Mouse (Mus musculus): ENCODE data around the gene Tmem132b. TPM values are rescaled to one million over a fixed set of nuclear protein-coding genes. Genes with fewer than 3 reads are reported as not detected.

Tmem132b gene
- polyA plus RNA-seq, 1 experiment from 2014 or later: 0.64 TPM

DNA sequence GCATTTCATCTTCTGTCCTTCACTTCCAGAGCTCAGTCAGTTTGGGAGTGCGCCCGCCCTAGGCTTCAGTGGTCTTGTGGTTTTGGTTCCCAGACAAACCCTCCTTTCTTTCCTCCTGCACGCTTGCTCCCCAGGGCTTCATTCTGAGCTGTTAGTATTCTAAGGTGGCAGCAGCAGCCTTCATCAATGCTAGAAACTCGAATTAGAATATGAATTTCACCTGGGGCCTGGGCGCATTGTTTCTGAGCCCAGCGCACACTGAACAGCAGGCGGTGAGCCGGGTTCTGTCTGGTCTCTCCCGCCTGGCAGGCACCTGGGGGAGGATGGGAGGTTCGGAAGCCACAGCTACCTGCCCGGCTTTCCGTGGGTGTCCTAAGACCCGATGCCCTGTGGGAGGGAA is 14.7 kb downstream of the Tmem132b start:
- WGBS: 9% methylated on average over 13 of the region's 13 CpGs
- H3K27ac ChIP-seq: no peak overlapping the region
- peaks cover 31% of the 10 kb centered on the region for H3K27me3 ChIP-seq
- H3K4me3 ChIP-seq: no peak overlapping the region
- H3K36me3 ChIP-seq: no peaks in the 10 kb centered on the region
- no peak overlapping the region for H3K9ac ChIP-seq
- ATAC-seq (ENCODE audit: insufficient number of reproducible peaks, insufficient read depth, low FRiP score, low TSS enrichment): no peak
- 0 out of 2 replicates have a peak, but pooled peaks cover 7% of the 10 kb centered on the region for H3K4me1 ChIP-seq
- H3K4me2 ChIP-seq (replicated peaks): no peak overlapping the region
- no peaks in the 10 kb centered on the region for H3K9me3 ChIP-seq

DNA sequence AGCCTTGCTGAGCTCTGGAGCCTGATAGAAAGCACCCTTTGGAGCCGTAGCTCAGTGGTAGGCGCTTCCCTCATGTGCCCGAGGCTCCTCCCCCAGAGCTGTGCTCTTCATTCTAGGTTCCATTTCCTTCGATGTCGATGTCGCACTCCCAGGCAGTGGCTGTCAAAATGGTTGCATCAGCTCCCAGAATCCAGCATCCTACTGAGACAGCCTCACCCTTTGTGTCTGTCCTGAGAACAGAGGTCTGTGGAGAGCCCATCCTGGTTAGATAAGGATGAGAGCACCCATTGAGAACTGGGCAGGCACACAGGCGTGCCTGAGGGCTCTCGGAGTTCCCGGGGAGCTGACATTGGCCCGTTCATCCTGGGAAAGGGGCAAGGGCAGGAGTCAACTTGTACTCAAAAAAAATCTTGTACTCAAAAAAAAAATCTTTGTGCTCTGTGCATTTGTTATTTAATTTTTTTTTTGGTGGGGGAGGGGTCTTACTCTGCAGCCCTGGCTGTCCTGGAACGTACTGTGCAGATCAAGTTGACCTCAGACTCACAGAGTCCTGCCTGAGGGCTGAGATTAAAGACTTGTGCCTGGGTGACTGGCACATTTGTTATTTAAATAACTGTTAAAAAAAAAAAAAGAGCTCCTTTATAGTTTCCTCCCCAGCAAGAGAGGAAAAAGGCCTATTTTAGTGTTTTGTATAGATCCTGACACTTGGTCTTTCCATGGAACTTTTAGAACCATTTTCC is 18.3 kb downstream of the Tmem132b start:
- Histone ChIP-seq H3K4me3 (no peak overlapping the region), H3K27me3 (peaks cover 31% of the 10 kb centered on the region), H3K4me2 (replicated peaks) (no peak overlapping the region), H3K9me3 (no peaks in the 10 kb centered on the region), H3K36me3 (no peaks in the 10 kb centered on the region), H3K27ac (no peak overlapping the region), H3K4me1 (0 out of 2 replicates have a peak, but pooled peaks cover 7% of the 10 kb centered on the region), H3K9ac (no peak overlapping the region)
- 9% methylated on average over 11 of the region's 11 CpGs for WGBS
- ATAC-seq (ENCODE audit: insufficient number of reproducible peaks, insufficient read depth, low FRiP score, low TSS enrichment): peak; percentile 70; the same call in 1 of the 2 replicates

DNA sequence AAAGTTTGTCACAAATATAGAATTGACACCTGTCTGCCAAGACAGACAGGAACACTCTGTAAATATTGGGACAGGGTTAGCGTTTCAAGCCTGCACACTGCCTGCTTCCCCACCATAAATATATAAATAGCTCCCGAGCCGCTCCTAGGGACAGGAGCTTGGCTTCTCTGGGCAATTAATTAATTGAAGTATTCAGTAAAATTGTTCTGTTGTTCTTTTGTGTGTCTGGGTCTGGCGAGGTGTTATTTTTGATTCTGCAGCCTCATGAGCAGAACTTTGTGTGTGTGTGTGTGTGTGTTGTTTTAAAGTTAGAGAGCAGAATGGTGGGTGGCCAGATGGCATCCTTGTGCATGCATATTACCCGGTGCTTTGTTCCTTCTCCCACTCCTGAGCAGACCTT is 24.2 kb downstream of the Tmem132b start:
- Histone ChIP-seq H3K4me2 (replicated peaks) (no peak overlapping the region), H3K9me3 (no peaks in the 10 kb centered on the region), H3K4me1 (no peaks in the 10 kb centered on the region), H3K4me3 (no peak overlapping the region), H3K27ac (no peak overlapping the region), H3K9ac (no peak overlapping the region), H3K27me3 (no peaks in the 10 kb centered on the region), H3K36me3 (no peaks in the 10 kb centered on the region)
- ATAC-seq (ENCODE audit: insufficient number of reproducible peaks, insufficient read depth, low FRiP score, low TSS enrichment): no peak
- WGBS: 83% methylated on average over 5 of the region's 5 CpGs

- 55% methylated on average over 6 of the region's 6 CpGs for WGBS
- Histone ChIP-seq H3K27me3 (no peaks in the 10 kb centered on the region), H3K4me2 (replicated peaks) (no peak overlapping the region), H3K4me3 (no peak overlapping the region), H3K9ac (no peak overlapping the region), H3K36me3 (no peaks in the 10 kb centered on the region), H3K4me1 (no peaks in the 10 kb centered on the region), H3K27ac (no peak overlapping the region), H3K9me3 (no peaks in the 10 kb centered on the region)
- ATAC-seq (ENCODE audit: insufficient number of reproducible peaks, insufficient read depth, low FRiP score, low TSS enrichment): no peak
Measured at GRCm38 (mm10) chr5:125563492-125563891, 31.9 kb downstream of the Tmem132b start.

DNA sequence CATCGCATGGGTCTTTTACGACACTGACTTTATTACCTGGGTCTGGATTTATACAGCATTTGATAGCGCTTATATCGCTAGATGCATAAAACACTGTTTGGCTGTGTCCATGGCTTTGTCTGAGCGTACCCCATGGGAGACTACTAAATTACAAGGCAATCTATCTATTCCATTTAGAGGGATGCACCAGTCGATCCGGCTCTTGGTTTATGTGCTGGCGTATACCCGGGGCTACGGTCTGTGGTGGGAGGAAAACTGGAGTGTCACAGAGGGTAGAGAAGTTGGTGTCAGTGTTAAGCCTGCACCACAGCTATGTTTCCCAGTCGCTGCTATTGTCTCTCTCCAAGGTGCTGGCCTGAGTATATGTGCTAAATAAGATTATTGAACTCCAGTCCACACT is 34.2 kb downstream of the Tmem132b start:
- no peaks in the 10 kb centered on the region for H3K4me1 ChIP-seq
- no peaks in the 10 kb centered on the region for H3K9me3 ChIP-seq
- H3K9ac ChIP-seq: no peak overlapping the region
- H3K27ac ChIP-seq: no peak overlapping the region
- no peaks in the 10 kb centered on the region for H3K36me3 ChIP-seq
- no peak overlapping the region for H3K4me2 ChIP-seq (replicated peaks)
- 81% methylated on average over 11 of the region's 11 CpGs for WGBS
- ATAC-seq (ENCODE audit: insufficient number of reproducible peaks, insufficient read depth, low FRiP score, low TSS enrichment): no peak
- H3K27me3 ChIP-seq: no peaks in the 10 kb centered on the region
- H3K4me3 ChIP-seq: no peak overlapping the region

GRCm38 (mm10) chr5:125568457-125568856 is 36.9 kb downstream of the Tmem132b start:
- no peak overlapping the region for H3K4me2 ChIP-seq (replicated peaks)
- ATAC-seq (ENCODE audit: insufficient number of reproducible peaks, insufficient read depth, low FRiP score, low TSS enrichment): no peak
- no peaks in the 10 kb centered on the region for H3K27me3 ChIP-seq
- no peak overlapping the region for H3K27ac ChIP-seq
- no peak overlapping the region for H3K9ac ChIP-seq
- no peaks in the 10 kb centered on the region for H3K9me3 ChIP-seq
- no peaks in the 10 kb centered on the region for H3K36me3 ChIP-seq
- no peak overlapping the region for H3K4me3 ChIP-seq
- no peaks in the 10 kb centered on the region for H3K4me1 ChIP-seq

DNA sequence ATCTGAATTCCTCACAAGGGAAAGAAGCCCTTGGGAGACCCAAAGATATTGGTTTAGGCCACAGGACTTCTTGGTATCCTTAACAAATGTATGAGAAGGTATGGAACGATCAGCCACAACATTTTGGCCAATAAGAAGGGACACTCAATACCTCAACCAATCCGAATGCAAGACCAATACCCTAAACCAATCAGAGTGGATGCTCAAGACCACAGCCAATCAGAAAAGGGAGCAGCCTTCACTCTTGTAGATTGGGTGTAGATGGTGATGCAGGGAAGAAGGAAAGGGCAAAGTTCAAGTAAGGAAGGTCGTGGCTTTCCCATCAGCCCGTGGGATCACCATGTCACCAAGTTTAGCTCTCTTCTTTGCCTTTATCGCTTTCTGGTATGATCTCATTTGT is 40.4 kb downstream of the Tmem132b start:
- no peaks in the 10 kb centered on the region for H3K9me3 ChIP-seq
- no peak overlapping the region for H3K27ac ChIP-seq
- WGBS: 84% methylated on average over 5 of the region's 5 CpGs
- ATAC-seq (ENCODE audit: insufficient number of reproducible peaks, insufficient read depth, low FRiP score, low TSS enrichment): no peak
- H3K4me3 ChIP-seq: no peak overlapping the region
- H3K4me2 ChIP-seq (replicated peaks): no peak overlapping the region
- H3K9ac ChIP-seq: no peak overlapping the region
- no peaks in the 10 kb centered on the region for H3K27me3 ChIP-seq
- H3K4me1 ChIP-seq: peaks cover 4% of the 10 kb centered on the region; the same call in 1 of the 2 replicates
- no peaks in the 10 kb centered on the region for H3K36me3 ChIP-seq

- H3K9ac ChIP-seq: no peak overlapping the region
Measured at GRCm38 (mm10) chr5:125574886-125575285, 43.3 kb downstream of the Tmem132b start.

DNA sequence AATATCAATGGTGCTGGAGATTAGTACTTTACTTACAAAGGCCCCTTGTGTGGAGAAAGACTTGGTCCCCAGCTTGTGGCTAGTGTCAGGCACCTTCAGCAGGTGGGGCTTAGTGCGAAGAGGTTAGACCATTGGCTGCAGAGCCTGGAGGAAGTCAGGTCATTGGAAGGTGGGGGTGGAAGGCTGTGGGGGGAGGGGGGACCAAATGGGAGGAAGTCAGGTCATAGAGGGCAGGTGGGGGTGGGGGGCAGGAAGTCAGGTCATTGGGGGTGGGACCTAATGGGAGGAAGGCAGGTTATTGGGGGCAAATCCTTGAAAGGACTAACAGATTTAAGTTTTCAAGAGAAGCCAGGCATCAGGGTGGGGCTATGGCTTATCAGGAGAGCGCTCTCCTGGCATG is 44.3 kb downstream of the Tmem132b start:
- no peak overlapping the region for H3K27ac ChIP-seq

More at GRCm38 (mm10) chr5:125574886-125575285, 43.3 kb downstream of the Tmem132b start:
- Histone ChIP-seq H3K27me3 (no peaks in the 10 kb centered on the region), H3K27ac (no peak overlapping the region), H3K9me3 (no peaks in the 10 kb centered on the region), H3K4me1 (peaks cover 4% of the 10 kb centered on the region; the same call in 1 of the 2 replicates), H3K4me3 (no peak overlapping the region), H3K36me3 (no peaks in the 10 kb centered on the region), H3K4me2 (replicated peaks) (no peak overlapping the region)
- ATAC-seq (ENCODE audit: insufficient number of reproducible peaks, insufficient read depth, low FRiP score, low TSS enrichment): no peak
- 6% methylated on average over 8 of the region's 8 CpGs for WGBS

DNA sequence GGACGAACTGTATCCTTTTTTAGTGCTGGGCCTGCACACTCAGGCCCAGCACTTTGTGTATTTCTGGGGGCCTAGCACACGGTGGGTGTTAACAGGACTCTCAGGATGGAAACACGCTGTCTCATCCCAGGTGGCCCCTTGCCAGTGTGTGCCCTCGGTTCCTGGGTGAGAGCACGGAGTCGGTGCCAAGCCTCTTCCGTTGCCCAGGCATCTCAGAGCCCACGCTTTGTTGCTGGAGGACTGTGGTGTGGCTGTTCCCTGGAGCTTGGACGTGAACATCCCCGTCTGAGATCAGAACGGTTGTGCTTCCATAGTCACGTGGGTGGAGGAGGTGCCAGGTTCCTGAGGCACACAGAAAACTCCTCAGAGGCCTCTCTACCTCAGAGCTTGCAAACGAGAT is 47.1 kb downstream of the Tmem132b start:
- H3K9ac ChIP-seq: no peak overlapping the region
- H3K4me3 ChIP-seq: no peak overlapping the region
- H3K4me2 ChIP-seq (replicated peaks): no peak overlapping the region
- no peak for ATAC-seq (ENCODE audit: insufficient number of reproducible peaks, insufficient read depth, low FRiP score, low TSS enrichment)
- H3K9me3 ChIP-seq: no peaks in the 10 kb centered on the region
- no peaks in the 10 kb centered on the region for H3K36me3 ChIP-seq
- no peak overlapping the region for H3K27ac ChIP-seq
- H3K27me3 ChIP-seq: no peaks in the 10 kb centered on the region
- 83% methylated on average over 13 of the region's 13 CpGs for WGBS
- peaks cover 4% of the 10 kb centered on the region; the same call in 1 of the 2 replicates for H3K4me1 ChIP-seq

More for the DNA sequence above, 44.3 kb downstream of the Tmem132b start:
- Histone ChIP-seq H3K27me3 (no peaks in the 10 kb centered on the region), H3K9ac (no peak overlapping the region), H3K4me3 (no peak overlapping the region), H3K4me1 (peaks cover 4% of the 10 kb centered on the region; the same call in 1 of the 2 replicates), H3K9me3 (no peaks in the 10 kb centered on the region), H3K4me2 (replicated peaks) (no peak overlapping the region), H3K36me3 (no peaks in the 10 kb centered on the region)
- ATAC-seq (ENCODE audit: insufficient number of reproducible peaks, insufficient read depth, low FRiP score, low TSS enrichment): no peak
- 84% methylated on average over 2 of the region's 2 CpGs for WGBS

- Histone ChIP-seq H3K27me3 (no peaks in the 10 kb centered on the region), H3K4me2 (replicated peaks) (no peak overlapping the region), H3K9me3 (no peaks in the 10 kb centered on the region), H3K36me3 (no peaks in the 10 kb centered on the region), H3K27ac (no peak overlapping the region), H3K4me3 (no peak overlapping the region), H3K9ac (no peak overlapping the region), H3K4me1 (peaks cover 4% of the 10 kb centered on the region; the same call in 1 of the 2 replicates)
- ATAC-seq (ENCODE audit: insufficient number of reproducible peaks, insufficient read depth, low FRiP score, low TSS enrichment): no peak
- 49% methylated on average over 4 of the region's 4 CpGs for WGBS
Measured at GRCm38 (mm10) chr5:125579153-125579552, 47.6 kb downstream of the Tmem132b start.

GRCm38 (mm10) chr5:125583298-125583697 is 51.7 kb downstream of the Tmem132b start:
- Histone ChIP-seq H3K9me3 (no peaks in the 10 kb centered on the region), H3K4me2 (replicated peaks) (no peak overlapping the region), H3K36me3 (no peaks in the 10 kb centered on the region), H3K4me1 (no peaks in the 10 kb centered on the region), H3K4me3 (no peak overlapping the region), H3K27me3 (no peaks in the 10 kb centered on the region), H3K9ac (no peak overlapping the region), H3K27ac (no peak overlapping the region)
- 73% methylated on average over 2 of the region's 2 CpGs for WGBS
- no peak for ATAC-seq (ENCODE audit: insufficient number of reproducible peaks, insufficient read depth, low FRiP score, low TSS enrichment)

Measured in embryonic facial prominence, embryonic 12.5 days (tissue).